Mouse (Mus musculus) ovary, adult 18-20 months (tissue): ENCODE data around the gene Sik3.
"Not testable (repeated sequence)": the region's sequence is repeated elsewhere in the genome, so short reads cannot be mapped to it uniquely, and the experiment has no call there.

Source experiments
- DNase-seq: peaks from one replicate; pipeline ENCODE4 v3.0.0; 2022; ENCODE audit warnings: low spot score, mixed read lengths

Gene Sik3

GRCm38 (mm10) chr9:46053014-46053666 lies 40.5 kb downstream of the Sik3 start:
- DNase-seq = no peak

GRCm38 (mm10) chr9:46058065-46058464 lies 45.4 kb downstream of the Sik3 start:
- DNase-seq = no peak

GRCm38 (mm10) chr9:46060249-46060648 lies 47.6 kb downstream of the Sik3 start:
- no peak for DNase-seq

- DNase-seq = no peak
Measured at GRCm38 (mm10) chr9:46061696-46062425, 49.2 kb downstream of the Sik3 start.

GRCm38 (mm10) chr9:46064331-46064730 lies 51.7 kb downstream of the Sik3 start:
- no peak for DNase-seq

GRCm38 (mm10) chr9:46066711-46067110 lies 54.1 kb downstream of the Sik3 start:
- no peak for DNase-seq

- DNase-seq = no peak
Measured at GRCm38 (mm10) chr9:46067691-46068090, 55.1 kb downstream of the Sik3 start.

- DNase-seq = no peak
Measured at GRCm38 (mm10) chr9:46069013-46069412, 56.4 kb downstream of the Sik3 start.

GRCm38 (mm10) chr9:46072101-46072835 lies 59.6 kb downstream of the Sik3 start:
- DNase-seq = no peak

GRCm38 (mm10) chr9:46073443-46073842 lies 60.8 kb downstream of the Sik3 start:
- DNase-seq = no peak

GRCm38 (mm10) chr9:46075578-46075977 lies 63.0 kb downstream of the Sik3 start:
- DNase-seq = no peak

- no peak for DNase-seq
Measured at GRCm38 (mm10) chr9:46082381-46082821, 69.8 kb downstream of the Sik3 start.

- DNase-seq = no peak
Measured at GRCm38 (mm10) chr9:46083490-46083893, 70.9 kb downstream of the Sik3 start.

GRCm38 (mm10) chr9:46085898-46086297 lies 73.3 kb downstream of the Sik3 start:
- DNase-seq = no peak

- no peak for DNase-seq
Measured at GRCm38 (mm10) chr9:46086826-46087225, 74.2 kb downstream of the Sik3 start.

GRCm38 (mm10) chr9:46087461-46087860 lies 74.8 kb downstream of the Sik3 start:
- no peak for DNase-seq

GRCm38 (mm10) chr9:46088722-46089121 lies 76.1 kb downstream of the Sik3 start:
- no peak for DNase-seq

- no peak for DNase-seq
Measured at GRCm38 (mm10) chr9:46090066-46090465, 77.4 kb downstream of the Sik3 start.

- not testable (repeated sequence) for DNase-seq
Measured at GRCm38 (mm10) chr9:46091157-46091556, 78.5 kb downstream of the Sik3 start.

- DNase-seq = no peak
Measured at GRCm38 (mm10) chr9:46092633-46093032, 80.0 kb downstream of the Sik3 start.

- DNase-seq = no peak
Measured at GRCm38 (mm10) chr9:46098360-46098985, 85.9 kb downstream of the Sik3 start.

- DNase-seq = no peak
Measured at GRCm38 (mm10) chr9:46099107-46099506, 86.5 kb downstream of the Sik3 start.
